Mouse (Mus musculus): ENCODE measurements at regions not wholly inside any gene's neighbourhood (a gene's known extent, or its start where the extent isn't known, plus 50 kb on each side); places are given as distances from the start of the nearest gene placed in this dataset.

- DNase-seq (ENCODE audit: low read depth) = no peak
These were observed 173.4 kb upstream of the Dph6 start for GRCm38 (mm10) chr2:114828192-114828591.

GRCm38 (mm10) chr2:114835694-114836093, 180.9 kb upstream of the Dph6 start:
- no peak for DNase-seq (ENCODE audit: low read depth)

DNA sequence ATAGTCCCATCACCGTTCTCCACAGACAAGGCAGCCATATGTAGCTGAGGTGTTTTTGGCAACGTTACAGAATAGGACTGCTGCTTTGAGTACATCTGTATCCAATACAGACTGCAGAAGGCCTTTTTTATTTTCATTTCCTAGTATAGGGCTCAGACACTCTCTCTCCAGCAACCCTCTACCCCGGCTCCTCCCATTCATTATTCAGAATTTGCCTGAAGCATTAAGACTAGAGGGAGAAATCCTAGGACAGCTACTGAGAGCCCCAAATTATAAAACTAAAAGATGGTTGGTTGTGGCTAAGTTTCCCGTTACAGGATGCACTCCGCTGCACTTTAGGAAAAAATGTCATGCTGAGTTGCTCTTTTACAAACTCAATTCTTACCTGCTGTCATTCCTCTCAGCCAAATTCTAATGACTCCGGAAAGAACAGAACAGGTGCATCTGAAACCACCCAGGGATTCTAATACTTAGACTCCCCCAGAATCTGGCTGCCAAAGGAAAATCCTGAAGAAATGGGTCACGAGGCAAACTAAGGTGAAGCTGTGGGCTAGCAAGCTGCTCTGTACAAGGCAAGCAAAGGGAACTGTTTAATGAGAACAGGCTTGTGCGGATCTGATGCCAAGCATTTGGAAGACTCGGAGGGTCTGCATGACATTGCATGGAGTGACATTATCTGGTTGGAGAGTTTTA, 189.1 kb upstream of the Dph6 start:
- no peak for DNase-seq (ENCODE audit: low read depth)

DNA sequence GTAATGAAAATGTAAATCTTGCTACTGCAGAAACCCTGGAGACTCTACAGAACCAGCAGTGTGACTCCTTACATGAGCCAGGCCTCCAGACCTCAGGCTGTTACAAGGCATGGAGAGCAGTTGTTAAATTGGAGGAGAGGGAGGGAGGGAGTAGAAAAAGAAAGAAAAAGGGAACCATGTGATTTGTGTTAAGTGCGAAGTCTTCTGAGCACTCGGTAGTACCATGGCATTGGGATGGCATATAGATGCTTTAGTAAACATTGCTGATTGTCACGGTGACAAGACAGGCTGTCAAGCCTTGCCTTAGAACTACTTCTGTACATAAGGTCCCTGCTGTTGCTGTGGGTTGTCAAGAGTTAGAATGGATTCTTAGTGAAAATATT, 189.6 kb upstream of the Dph6 start:
- no peak for DNase-seq (ENCODE audit: low read depth)

DNA sequence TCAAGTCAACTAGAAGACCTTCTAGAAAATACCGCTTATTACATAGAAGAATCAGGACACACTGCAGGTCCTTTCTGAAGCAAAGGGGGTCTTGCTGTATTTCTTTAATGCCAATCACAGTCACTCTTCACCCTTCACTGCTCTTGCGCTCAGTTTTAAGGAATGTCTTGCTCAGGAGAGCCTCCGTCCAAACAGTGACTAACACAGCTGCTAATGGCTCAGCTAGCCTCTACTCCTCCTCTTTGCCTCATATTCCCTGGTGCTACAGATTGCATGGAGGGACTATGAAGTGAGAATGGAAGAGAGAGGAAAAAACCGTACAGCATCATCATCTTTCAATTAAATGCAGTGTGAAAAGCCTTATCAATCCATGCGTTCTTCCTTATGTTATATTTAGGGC, 193.7 kb upstream of the Dph6 start:
- no peak for DNase-seq (ENCODE audit: low read depth)

GRCm38 (mm10) chr2:114848914-114849313, 194.2 kb upstream of the Dph6 start:
- no peak for DNase-seq (ENCODE audit: low read depth)

DNA sequence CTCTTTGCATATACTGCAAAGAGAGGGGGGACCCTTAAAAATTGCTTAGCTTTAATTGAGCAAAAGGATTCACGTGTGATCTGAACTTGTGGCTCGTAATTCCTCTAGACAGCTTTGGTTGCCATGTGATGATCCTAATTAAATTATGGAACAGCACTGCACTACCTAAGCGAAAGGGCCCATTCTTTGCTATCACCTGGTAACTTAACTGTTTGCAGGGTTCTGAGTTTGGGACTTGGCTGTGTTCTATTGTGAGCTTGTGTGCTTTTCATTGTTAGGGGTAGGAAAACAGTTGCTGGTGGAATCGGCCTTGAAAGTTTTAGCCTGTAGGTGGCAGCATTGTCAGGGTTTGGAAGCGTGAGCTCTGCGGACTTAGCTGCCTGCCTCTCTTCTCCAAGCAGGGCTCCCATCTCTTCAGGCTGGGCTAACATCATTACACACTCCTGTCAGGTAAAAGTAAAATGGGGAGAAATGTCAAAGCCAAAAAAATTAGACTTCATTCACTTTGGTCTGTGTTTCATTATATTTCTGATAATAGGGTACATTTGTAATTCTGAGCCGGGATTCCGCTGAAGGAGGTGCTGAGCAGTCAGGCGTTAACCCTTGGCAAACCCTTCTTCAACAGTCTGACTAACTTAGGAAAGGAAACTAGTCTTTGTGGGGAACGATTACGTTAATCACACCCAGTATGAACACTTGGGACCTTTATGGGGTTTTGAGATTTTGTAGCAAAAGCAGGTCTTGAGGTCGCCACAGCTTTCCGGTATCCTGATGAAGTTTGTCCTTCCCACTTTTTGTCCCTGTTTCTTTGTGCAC, 199.2 kb upstream of the Dph6 start:
- peak; percentile 10 for DNase-seq (ENCODE audit: low read depth)

- DNase-seq (ENCODE audit: low read depth) = no peak
These were observed 217.5 kb upstream of the Dph6 start for GRCm38 (mm10) chr2:114872272-114872671.

DNA sequence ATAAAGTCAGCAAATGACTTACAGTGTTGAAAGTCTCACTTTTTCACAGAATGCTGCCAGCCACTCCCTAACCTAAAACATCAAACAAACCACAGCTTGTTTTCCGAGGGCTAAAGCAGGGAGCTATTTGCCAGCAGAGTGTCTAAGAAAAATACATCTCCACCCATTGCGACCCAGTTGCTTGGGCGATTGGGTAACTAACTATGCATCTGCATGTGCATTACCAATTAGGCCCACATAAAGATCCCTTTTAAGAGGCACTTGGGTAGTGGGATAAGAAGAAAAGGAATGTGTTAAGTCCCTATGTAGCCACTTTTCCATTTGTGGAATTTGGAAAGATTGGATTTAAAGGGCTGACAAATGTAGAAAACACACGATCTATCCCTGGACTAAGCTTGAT, 218.3 kb upstream of the Dph6 start:
- DNase-seq (ENCODE audit: low read depth) = no peak

GRCm38 (mm10) chr2:114879084-114879483, 224.3 kb upstream of the Dph6 start:
- DNase-seq (ENCODE audit: low read depth) = no peak

- no peak for DNase-seq (ENCODE audit: low read depth)
These were observed 225.0 kb upstream of the Dph6 start for GRCm38 (mm10) chr2:114879784-114880183.

DNA sequence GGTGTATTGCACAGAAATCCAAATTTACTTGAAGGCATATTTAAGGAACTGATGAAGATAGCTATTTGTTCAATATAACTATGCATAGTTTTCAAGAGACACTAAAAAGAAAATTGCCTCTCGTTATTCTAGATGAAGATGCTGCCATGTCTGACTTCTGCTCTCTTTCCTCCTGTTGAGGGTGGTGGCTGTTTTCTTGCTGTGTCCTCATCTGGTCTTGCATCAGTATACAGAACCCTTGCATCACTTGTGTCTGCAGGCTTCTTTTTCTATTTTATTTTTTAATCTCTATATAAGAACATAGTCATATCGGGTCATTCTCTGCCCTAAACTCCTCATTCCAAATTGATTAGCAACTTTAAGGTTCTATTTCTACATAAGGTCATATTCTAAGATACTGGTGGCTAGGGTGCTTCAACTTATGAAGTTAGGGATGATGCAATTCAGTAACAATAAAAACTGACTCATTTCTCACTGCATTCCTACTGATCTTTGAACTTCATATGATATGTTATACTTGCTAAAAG, 231.0 kb upstream of the Dph6 start:
- DNase-seq (ENCODE audit: low read depth) = no peak

DNA sequence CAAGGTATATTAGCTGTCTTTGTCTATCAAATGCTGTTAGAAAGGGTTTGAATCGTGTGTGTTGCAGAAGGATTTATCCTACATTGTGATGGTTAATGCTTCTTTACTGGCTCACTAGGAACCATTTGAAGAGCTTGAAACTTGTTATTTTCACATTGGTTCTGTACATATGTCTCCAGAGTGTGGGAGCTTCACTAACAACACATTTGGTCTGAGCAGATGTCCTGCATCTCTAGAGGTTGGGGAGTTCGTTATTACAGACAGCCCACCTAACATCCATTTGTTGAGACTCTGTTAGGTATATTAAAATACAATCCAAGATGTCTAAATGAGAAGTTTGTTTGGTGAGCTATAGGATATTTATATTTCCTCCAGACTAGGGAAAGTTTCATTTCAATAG, 244.0 kb upstream of the Dph6 start:
- no peak for DNase-seq (ENCODE audit: low read depth)

DNA sequence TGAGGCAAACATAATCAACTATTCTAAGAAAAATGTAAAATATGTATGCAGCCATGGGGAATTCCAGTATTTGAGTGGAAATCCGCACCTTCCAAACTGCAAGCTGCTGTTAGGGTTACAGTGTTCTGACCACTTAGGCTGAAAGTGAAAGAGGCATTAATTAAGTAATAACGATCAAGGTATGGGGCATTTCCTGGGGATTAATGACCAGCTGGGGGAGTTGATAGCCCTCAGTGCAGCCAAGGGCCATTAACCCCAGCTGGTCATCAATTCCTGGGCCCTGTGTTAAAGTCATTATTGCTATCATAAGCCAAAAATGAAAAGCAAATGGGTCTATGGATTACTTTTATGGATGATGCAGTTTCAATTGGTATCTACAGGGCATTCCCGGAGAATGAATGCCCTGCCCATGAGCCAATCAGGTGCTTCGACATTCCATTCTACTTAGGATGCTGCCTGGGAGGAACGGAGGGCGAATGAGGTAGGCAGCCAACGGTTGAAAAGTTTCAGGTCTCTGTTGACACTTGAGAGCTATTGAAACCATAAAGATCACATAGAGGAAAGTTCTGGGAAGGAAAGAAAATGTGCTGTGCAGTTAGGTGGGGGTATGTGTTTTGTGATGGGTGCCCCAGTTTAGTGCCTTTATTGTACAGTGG, 257.2 kb upstream of the Dph6 start:
- DNase-seq (ENCODE audit: low read depth) = no peak

GRCm38 (mm10) chr2:114915025-114915690, 260.4 kb upstream of the Dph6 start:
- DNase-seq (ENCODE audit: low read depth) = no peak

- DNase-seq (ENCODE audit: low read depth) = no peak
These were observed 263.9 kb upstream of the Dph6 start for GRCm38 (mm10) chr2:114918420-114919332.

DNA sequence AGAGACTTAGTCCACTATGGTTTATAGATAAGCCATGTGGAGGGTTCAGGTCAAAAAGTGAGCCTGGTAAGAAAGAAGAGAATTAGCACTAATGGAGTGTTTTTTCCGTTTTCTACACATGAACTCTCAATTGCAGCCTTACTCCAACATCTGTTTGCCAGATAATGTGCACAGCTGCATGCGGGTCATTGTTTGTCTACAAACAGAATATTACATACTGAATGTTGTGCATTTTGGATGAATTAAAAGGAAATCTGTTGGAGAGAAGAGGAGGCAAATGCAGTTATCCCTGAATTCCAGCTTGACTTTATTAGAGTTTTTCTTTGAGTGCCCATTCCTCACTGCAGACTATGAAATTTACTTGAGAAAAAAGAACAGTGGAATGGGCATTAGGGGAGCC, 269.1 kb upstream of the Dph6 start:
- no peak for DNase-seq (ENCODE audit: low read depth)

- DNase-seq (ENCODE audit: low read depth) = no peak
These were observed 280.7 kb upstream of the Dph6 start for GRCm38 (mm10) chr2:114935436-114935835.

- DNase-seq (ENCODE audit: low read depth) = no peak
These were observed 283.8 kb upstream of the Dph6 start for GRCm38 (mm10) chr2:114938416-114939147.

DNA sequence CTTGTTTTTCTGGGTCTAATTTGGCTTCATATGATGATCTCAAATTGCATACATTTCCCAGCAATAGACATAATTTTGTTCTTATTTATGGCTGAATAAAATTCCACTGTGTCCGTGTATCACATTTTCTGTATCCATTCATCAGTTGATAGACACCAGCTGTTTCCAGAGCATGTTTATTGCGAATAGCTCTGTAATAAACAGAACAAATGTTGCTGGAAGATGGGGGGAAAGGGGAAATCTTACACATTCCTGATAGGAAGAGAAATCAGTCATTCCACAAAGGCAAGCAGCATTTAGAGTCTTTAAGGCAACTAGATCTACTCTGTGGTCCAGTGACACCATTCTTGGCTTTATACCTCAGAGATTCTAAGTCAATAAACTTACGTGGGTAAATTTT, 311.3 kb upstream of the Dph6 start:
- no peak for DNase-seq (ENCODE audit: low read depth)

- DNase-seq (ENCODE audit: low read depth) = no peak
These were observed 313.9 kb upstream of the Dph6 start for GRCm38 (mm10) chr2:114968651-114969050.

Measured in c-Kit-positive CD71-negative TER-119-negative erythroid progenitor cells, embryonic 14.5 days (primary cell).